1 mouse cellular context compared by ENCODE assay signal in the genomic region with DNA sequence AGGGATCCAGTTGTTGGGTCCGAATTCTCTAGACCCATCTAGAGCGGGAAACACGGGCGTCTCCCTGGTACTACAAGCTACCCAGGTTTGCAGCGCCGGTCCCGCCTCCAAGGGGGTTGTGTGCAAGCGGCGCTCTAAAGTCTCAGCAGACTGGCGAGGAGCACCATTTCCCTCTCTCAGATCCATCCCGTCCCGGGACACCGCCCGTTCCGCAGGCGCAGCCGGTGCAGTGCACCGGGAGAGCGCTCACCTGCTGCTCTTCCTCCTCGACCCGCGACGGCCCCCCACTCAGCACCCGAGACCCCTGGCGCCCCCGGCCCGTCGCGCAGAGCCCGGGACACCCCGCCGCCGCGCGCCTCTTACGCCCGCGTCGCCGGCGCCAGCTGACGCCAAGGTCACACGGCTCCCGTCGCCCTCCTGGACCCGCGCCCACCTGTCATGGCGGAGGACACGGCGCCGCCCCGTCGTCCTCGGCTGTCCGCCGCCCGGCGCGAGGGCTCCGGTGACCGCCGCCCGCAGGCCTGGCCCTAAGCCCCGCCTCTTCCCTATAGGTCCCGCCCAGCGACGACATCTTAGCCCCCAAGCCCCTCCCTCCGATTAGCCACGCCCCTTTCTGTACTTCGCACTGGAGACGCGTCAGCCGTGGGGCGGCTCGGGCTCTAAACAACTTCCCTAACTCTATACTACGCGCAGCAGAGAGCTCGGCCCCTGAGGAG.
TF ChIP-seq lines count a peak whose summit lies in the region.

A gene (minus strand): TSS at position 534 of the 716 bp plus-strand sequence.

TF ChIP-seq in CH12.LX, 34 proteins besides CTCF, POLR2A, EP300 and RAD21 (continued from another document):
- TF ChIP-seq ELF1 (IDR thresholded peaks at IDR 0.05; ENCODE audit: low read depth, low read length): peak; percentile 34; the same call in 1 of the 2 replicates
- no peak for TF ChIP-seq PAX5 (IDR thresholded peaks at IDR 0.05; ENCODE audit: low read length)
- no peak for TF ChIP-seq ZKSCAN1 (IDR thresholded peaks at IDR 0.05; ENCODE audit: borderline replicate concordance, low read depth, low read length)
- TF ChIP-seq CHD1 (IDR thresholded peaks at IDR 0.05; ENCODE audit: low read depth, low read length): no peak
- no peak for TF ChIP-seq IRF4 (IDR thresholded peaks at IDR 0.05; ENCODE audit: low read depth, low read length)
- no peak for TF ChIP-seq MYC (IDR thresholded peaks at IDR 0.05; ENCODE audit: low read depth, low read length)
- no peak for TF ChIP-seq RCOR1 (conservative IDR thresholded peaks at IDR 0.05; ENCODE audit: low read depth, low read length)
- TF ChIP-seq MEF2A (IDR thresholded peaks at IDR 0.05; ENCODE audit: borderline replicate concordance, low read depth, low read length): no peak
